Mouse (Mus musculus): ENCODE measurements around the gene Tll1. TPM values are rescaled to one million over a fixed set of nuclear protein-coding genes. Genes with fewer than 3 reads are reported as not detected.

Tll1 gene
- not detected in 2 replicates for total RNA-seq (2023)

DNA sequence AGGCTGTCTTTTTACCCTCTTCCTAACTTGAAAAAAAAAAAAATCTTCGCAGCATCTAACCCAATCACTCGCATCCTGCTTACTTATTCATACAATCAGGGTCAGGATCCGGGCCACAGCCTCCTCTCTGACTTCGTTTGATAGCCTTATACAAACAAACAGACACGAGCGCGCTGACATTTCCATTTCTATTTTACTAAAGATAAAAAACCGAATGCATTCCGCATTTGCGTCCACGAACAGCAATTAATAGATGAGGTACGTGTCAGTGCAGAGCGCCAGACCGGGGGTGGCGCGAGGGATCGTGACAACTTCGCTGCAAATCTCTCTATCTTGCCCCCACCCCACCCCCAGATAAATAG, at the start of gene Tll1:
Tll1 (minus strand) TSS at position 248 of the 362 bp plus-strand sequence.

